Mouse (Mus musculus) forebrain, embryonic 13.5 days (tissue): ENCODE results near the gene Hspb9. TPM values are rescaled to one million over a fixed set of nuclear protein-coding genes. Genes with fewer than 3 reads are reported as not detected.

Source experiments
- ATAC-seq: fragments of 200-750 bp; cut with Nextera tagmentation; 2 replicates; pipeline ENCODE4 v1.8.0; 2017
- H3K27ac ChIP-seq: fragments of 300-500 bp; sonication (generic); 2 replicates; pipeline ENCODE4 v1.5.1; 2015; ENCODE audit warnings: inconsistent platforms, mild to moderate bottlenecking, moderate library complexity
- H3K27me3 ChIP-seq: fragments of 300-500 bp; sonication (generic); 2 replicates; pipeline ENCODE4 v1.6.1; 2015; ENCODE audit warnings: mild to moderate bottlenecking, inconsistent platforms
- H3K36me3 ChIP-seq: fragments of 300-500 bp; sonication (generic); 2 replicates; pipeline ENCODE4 v1.6.1; 2015; ENCODE audit warnings: mild to moderate bottlenecking, inconsistent platforms; ENCODE audit not compliant: poor library complexity, severe bottlenecking
- H3K4me1 ChIP-seq: fragments of 300-500 bp; sonication (generic); 2 replicates; pipeline ENCODE4 v1.6.1; 2015; ENCODE audit warnings: inconsistent platforms
- H3K4me2 ChIP-seq: fragments of 300-500 bp; sonication (generic); 2 replicates; pipeline ENCODE4 v1.6.1; 2015; ENCODE audit warnings: inconsistent platforms, mild to moderate bottlenecking, moderate library complexity
- H3K4me3 ChIP-seq: fragments of 300-500 bp; sonication (generic); 2 replicates; pipeline ENCODE4 v1.5.1; 2015; ENCODE audit warnings: mild to moderate bottlenecking, inconsistent platforms
- H3K9ac ChIP-seq: fragments of 300-500 bp; sonication (generic); 2 replicates; pipeline ENCODE4 v1.6.1; 2015; ENCODE audit warnings: mild to moderate bottlenecking, inconsistent platforms
- H3K9me3 ChIP-seq: fragments of 300-500 bp; sonication (generic); replicated peaks from 2 replicates; pipeline ENCODE4 v1.6.1; 2016; ENCODE audit warnings: inconsistent platforms
- WGBS: fragments of 180-500 bp; shearing (Covaris S2); methylation state at CpG from one replicate; pipeline ENCODE4 v1.1.7; 2015; 5-methylcytosine and 5-hydroxymethylcytosine counted together
- polyA plus RNA-seq: library from polyadenylated mRNA; unstranded; fragments of >200 nt; fragmentation: Nextera tagmentation; extraction: Ambion mirVana; gene quantifications from 2 replicates; pipeline ENCODE4 v1.2.1, GENCODE M21; 2015

Hspb9 gene
- polyA plus RNA-seq, 1 experiment from 2014 or later, result not detected

- H3K36me3 ChIP-seq, result peaks cover 20% of the 10 kb centered on the region; the same call in 1 of the 2 replicates
- H3K9ac ChIP-seq, result peak overlapping the region; percentile 85
- H3K4me3 ChIP-seq, result peak overlapping the region; percentile 78
- H3K27ac ChIP-seq, result no peak overlapping the region
- 88% methylated on average over 4 of the region's 4 CpGs for WGBS
- H3K9me3 ChIP-seq, result no peaks in the 10 kb centered on the region
- peaks cover 28% of the 10 kb centered on the region for H3K4me1 ChIP-seq
- no peak for ATAC-seq
- H3K4me2 ChIP-seq, result peak overlapping the region; percentile 90
- H3K27me3 ChIP-seq, result no peaks in the 10 kb centered on the region
Measured at GRCm38 (mm10) chr11:100736746-100737080, 23.1 kb downstream of the Hspb9 start.

GRCm38 (mm10) chr11:100737105-100737733 lies 23.6 kb downstream of the Hspb9 start:
- WGBS, result 1% methylated on average over 13 of the region's 13 CpGs
- H3K9me3 ChIP-seq, result no peaks in the 10 kb centered on the region
- ATAC-seq, result no peak
- no peak overlapping the region for H3K27ac ChIP-seq
- H3K4me3 ChIP-seq, result peak overlapping the region; percentile 78
- H3K27me3 ChIP-seq, result no peaks in the 10 kb centered on the region
- peaks cover 19% of the 10 kb centered on the region; the same call in 1 of the 2 replicates for H3K36me3 ChIP-seq
- H3K4me2 ChIP-seq, result peak overlapping the region; percentile 90
- peaks cover 28% of the 10 kb centered on the region for H3K4me1 ChIP-seq
- peak overlapping the region; percentile 85 for H3K9ac ChIP-seq

DNA sequence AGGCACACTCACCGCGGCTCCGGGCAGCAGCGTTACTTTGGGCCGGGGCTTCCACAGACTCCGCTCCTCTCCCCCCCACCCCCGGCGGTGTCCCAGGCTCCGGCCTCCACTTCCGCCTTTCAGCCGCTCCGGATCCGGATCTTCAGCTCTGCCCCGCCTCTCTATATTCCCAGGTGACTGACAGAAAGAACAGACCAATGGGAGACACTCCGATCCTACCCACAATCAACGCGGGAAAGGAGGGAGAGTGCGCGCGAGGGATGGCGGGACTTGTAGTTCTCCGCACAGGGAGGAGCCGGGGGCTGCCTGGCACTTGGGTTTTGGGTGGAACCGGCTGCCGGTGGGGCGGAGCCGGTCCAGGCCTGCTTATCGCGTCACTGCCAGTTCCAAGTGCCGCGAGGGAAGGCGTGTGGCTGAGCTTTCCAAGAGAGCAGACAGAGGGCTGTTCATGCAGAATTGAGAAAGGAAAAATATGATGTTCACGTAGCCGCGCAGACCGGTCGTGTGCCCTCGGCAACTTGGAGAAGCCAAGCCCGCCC lies 24.5 kb downstream of the Hspb9 start, which contains the start of gene Rab5c:
Rab5c (minus strand) TSS at position 150 of the 539 bp plus-strand sequence.
- H3K27me3 ChIP-seq, result no peaks in the 10 kb centered on the region
- H3K4me1 ChIP-seq, result peaks cover 28% of the 10 kb centered on the region
- H3K36me3 ChIP-seq, result peaks cover 11% of the 10 kb centered on the region; the same call in 1 of the 2 replicates
- peak within 1 kb of the TSS; percentile 85 for H3K9ac ChIP-seq
- H3K27ac ChIP-seq, result peak within 1 kb of the TSS; percentile 57; the same call in 1 of the 2 replicates
- H3K4me3 ChIP-seq, result peak within 1 kb of the TSS; percentile 78
- peak; percentile 99 for ATAC-seq
- H3K4me2 ChIP-seq, result peak within 1 kb of the TSS; percentile 90
- WGBS, result under 1% methylated on average over 39 of the region's 39 CpGs
- no peaks in the 10 kb centered on the region for H3K9me3 ChIP-seq

GRCm38 (mm10) chr11:100738749-100739148 lies 25.1 kb downstream of the Hspb9 start:
- peak overlapping the region; percentile 64 for H3K4me2 ChIP-seq
- H3K4me1 ChIP-seq, result peaks cover 28% of the 10 kb centered on the region
- peaks cover 5% of the 10 kb centered on the region; the same call in 1 of the 2 replicates for H3K36me3 ChIP-seq
- H3K4me3 ChIP-seq, result peak overlapping the region; percentile 78
- H3K9ac ChIP-seq, result peak overlapping the region; percentile 68
- H3K27me3 ChIP-seq, result no peaks in the 10 kb centered on the region
- ATAC-seq, result no peak
- no peak overlapping the region for H3K27ac ChIP-seq
- 12% methylated on average over 5 of the region's 5 CpGs for WGBS
- H3K9me3 ChIP-seq, result no peaks in the 10 kb centered on the region

DNA sequence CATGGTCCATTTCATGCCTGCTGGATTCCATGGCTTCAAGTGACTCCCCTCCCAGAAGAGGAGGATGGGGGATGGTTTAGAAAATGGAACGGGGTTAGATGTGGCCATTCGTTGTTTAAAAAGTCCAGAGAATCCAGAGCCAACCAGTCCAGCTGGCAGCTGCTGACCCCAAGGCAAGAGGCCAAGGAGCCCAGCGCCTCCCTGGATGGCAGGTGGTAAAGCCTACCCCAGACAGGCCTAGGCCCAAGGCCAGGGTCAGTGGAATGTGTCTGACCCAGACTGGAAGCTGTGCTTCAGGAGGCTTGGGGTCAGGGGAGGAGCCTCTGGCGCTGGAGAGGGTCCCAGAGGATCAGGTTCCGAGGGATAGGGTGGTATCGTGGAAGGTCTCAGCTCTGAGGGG lies 27.7 kb downstream of the Hspb9 start:
- Histone ChIP-seq H3K4me1 (peaks cover 18% of the 10 kb centered on the region), H3K4me3 (no peak overlapping the region), H3K4me2 (no peak overlapping the region), H3K9me3 (no peaks in the 10 kb centered on the region), H3K9ac (no peak overlapping the region), H3K36me3 (no peaks in the 10 kb centered on the region), H3K27me3 (no peaks in the 10 kb centered on the region), H3K27ac (no peak overlapping the region)
- 81% methylated on average over 6 of the region's 6 CpGs for WGBS
- no peak for ATAC-seq

DNA sequence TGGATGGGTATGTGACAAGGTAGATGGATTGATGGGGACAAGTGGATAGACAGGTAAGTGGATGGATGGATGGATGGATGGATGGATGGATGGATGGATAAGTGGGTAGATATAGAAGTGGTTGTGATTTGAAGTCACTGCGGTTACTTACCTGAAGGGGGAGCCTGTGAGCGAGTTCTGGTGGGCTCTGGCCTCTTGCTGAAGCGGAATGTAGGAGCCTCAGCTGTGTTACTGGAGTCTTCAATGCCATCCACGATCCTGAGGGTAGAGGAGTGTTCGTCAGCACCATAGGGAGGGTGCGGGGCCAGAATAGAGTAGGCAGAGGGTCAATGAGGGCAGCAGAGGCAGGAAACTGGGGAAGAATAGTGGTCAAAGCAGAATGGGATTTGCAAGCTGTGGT lies 31.4 kb downstream of the Hspb9 start:
- Histone ChIP-seq H3K4me3 (no peak overlapping the region), H3K4me1 (no peaks in the 10 kb centered on the region), H3K27ac (no peak overlapping the region), H3K9ac (0 out of 2 replicates have a peak overlapping the region, but pooled peaks have one; percentile 30), H3K27me3 (0 out of 2 replicates have a peak, but pooled peaks cover 6% of the 10 kb centered on the region), H3K4me2 (no peak overlapping the region), H3K9me3 (no peaks in the 10 kb centered on the region), H3K36me3 (peaks cover 9% of the 10 kb centered on the region; the same call in 1 of the 2 replicates)
- 0 out of 2 replicates have a peak, but pooled peaks have one; percentile 48 for ATAC-seq
- WGBS, result 15% methylated on average over 6 of the region's 6 CpGs

- no peaks in the 10 kb centered on the region for H3K4me1 ChIP-seq
- H3K9ac ChIP-seq, result no peak overlapping the region
- H3K9me3 ChIP-seq, result no peaks in the 10 kb centered on the region
- no peak overlapping the region for H3K4me2 ChIP-seq
- H3K27me3 ChIP-seq, result 0 out of 2 replicates have a peak, but pooled peaks cover 10% of the 10 kb centered on the region
- WGBS, result 87% methylated on average over 10 of the region's 10 CpGs
- no peak overlapping the region for H3K4me3 ChIP-seq
- H3K36me3 ChIP-seq, result peaks cover 18% of the 10 kb centered on the region; the same call in 1 of the 2 replicates
- H3K27ac ChIP-seq, result no peak overlapping the region
- ATAC-seq, result no peak
Measured at GRCm38 (mm10) chr11:100746546-100746945, 32.9 kb downstream of the Hspb9 start.

DNA sequence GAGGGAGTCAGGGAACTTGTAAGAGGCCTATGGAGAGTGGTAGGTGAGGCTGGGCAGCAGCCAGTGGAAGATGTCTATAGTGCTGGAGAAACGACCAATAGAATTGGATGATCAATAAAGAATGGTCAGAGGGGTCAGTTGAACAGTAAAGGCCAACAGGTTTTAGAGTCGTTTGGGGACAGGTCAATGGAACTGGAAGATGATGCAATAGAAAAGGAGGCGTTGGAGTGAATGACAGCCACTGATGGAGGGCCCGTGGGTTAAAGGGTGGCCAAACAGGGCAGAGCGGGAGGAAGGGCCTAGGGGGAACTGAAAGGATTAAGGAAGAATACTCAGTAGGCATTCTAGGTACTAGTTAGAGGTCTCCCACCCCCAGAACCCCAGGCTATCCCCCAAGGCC lies 33.5 kb downstream of the Hspb9 start:
- H3K4me3 ChIP-seq, result no peak overlapping the region
- peaks cover 18% of the 10 kb centered on the region; the same call in 1 of the 2 replicates for H3K36me3 ChIP-seq
- no peak overlapping the region for H3K4me2 ChIP-seq
- 0 out of 2 replicates have a peak, but pooled peaks cover 10% of the 10 kb centered on the region for H3K27me3 ChIP-seq
- no peaks in the 10 kb centered on the region for H3K9me3 ChIP-seq
- WGBS, result 80% methylated on average over 5 of the region's 5 CpGs
- no peaks in the 10 kb centered on the region for H3K4me1 ChIP-seq
- no peak for ATAC-seq
- no peak overlapping the region for H3K27ac ChIP-seq
- no peak overlapping the region for H3K9ac ChIP-seq

DNA sequence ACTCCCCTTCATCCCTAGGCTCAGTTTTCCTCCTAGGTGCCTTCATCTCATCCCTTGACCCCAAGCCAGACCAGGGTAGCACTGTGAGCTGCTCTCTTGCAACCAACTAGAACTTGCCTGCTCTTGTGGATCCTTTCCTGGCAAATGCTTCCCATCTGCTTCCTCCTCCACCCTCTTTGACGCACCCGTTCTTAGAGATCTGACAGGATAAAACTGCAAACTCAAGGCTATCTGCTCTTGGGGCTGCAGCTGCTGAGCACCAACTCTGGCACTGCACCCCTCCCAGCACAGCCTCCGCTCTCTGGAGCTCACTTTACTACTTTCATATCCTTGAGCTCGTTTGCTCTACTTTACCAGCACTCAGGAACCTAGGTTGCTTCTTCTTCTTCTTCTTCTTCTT lies 35.0 kb downstream of the Hspb9 start:
- peaks cover 18% of the 10 kb centered on the region; the same call in 1 of the 2 replicates for H3K36me3 ChIP-seq
- 0 out of 2 replicates have a peak, but pooled peaks cover 10% of the 10 kb centered on the region for H3K27me3 ChIP-seq
- no peak overlapping the region for H3K9ac ChIP-seq
- no peaks in the 10 kb centered on the region for H3K4me1 ChIP-seq
- no peak overlapping the region for H3K4me3 ChIP-seq
- no peak for ATAC-seq
- no peak overlapping the region for H3K27ac ChIP-seq
- no peaks in the 10 kb centered on the region for H3K9me3 ChIP-seq
- 88% methylated on average over 4 of the region's 4 CpGs for WGBS
- H3K4me2 ChIP-seq, result no peak overlapping the region

GRCm38 (mm10) chr11:100749469-100749868 lies 35.8 kb downstream of the Hspb9 start:
- Histone ChIP-seq H3K27ac (no peak overlapping the region), H3K27me3 (0 out of 2 replicates have a peak, but pooled peaks cover 10% of the 10 kb centered on the region), H3K36me3 (peaks cover 18% of the 10 kb centered on the region; the same call in 1 of the 2 replicates), H3K4me2 (no peak overlapping the region), H3K9ac (no peak overlapping the region), H3K4me3 (no peak overlapping the region), H3K4me1 (no peaks in the 10 kb centered on the region), H3K9me3 (no peaks in the 10 kb centered on the region)
- 56% methylated on average over 25 of the region's 25 CpGs for WGBS
- ATAC-seq, result no peak

GRCm38 (mm10) chr11:100750127-100750526 lies 36.5 kb downstream of the Hspb9 start:
- Histone ChIP-seq H3K9ac (no peak overlapping the region), H3K4me2 (no peak overlapping the region), H3K9me3 (no peaks in the 10 kb centered on the region), H3K36me3 (peaks cover 18% of the 10 kb centered on the region; the same call in 1 of the 2 replicates), H3K27ac (no peak overlapping the region), H3K27me3 (0 out of 2 replicates have a peak, but pooled peaks cover 10% of the 10 kb centered on the region), H3K4me3 (no peak overlapping the region), H3K4me1 (no peaks in the 10 kb centered on the region)
- WGBS, result 91% methylated on average over 16 of the region's 16 CpGs
- no peak for ATAC-seq

GRCm38 (mm10) chr11:100752294-100752693 lies 38.6 kb downstream of the Hspb9 start:
- Histone ChIP-seq H3K4me2 (no peak overlapping the region), H3K4me1 (no peaks in the 10 kb centered on the region), H3K9me3 (no peaks in the 10 kb centered on the region), H3K36me3 (peaks cover 23% of the 10 kb centered on the region), H3K27me3 (peaks cover 14% of the 10 kb centered on the region; the same call in 1 of the 2 replicates), H3K4me3 (no peak overlapping the region), H3K27ac (no peak overlapping the region), H3K9ac (no peak overlapping the region)
- ATAC-seq, result no peak
- 45% methylated on average over 10 of the region's 10 CpGs for WGBS
